Mouse (Mus musculus) cerebellum, adult 18-20 months (tissue): ENCODE data around the gene Tmem121.

Experiments
- DNase-seq, 2 experiments: peaks; one replicate each; pipeline ENCODE4 v3.0.0; 2021

Tmem121 gene

DNA sequence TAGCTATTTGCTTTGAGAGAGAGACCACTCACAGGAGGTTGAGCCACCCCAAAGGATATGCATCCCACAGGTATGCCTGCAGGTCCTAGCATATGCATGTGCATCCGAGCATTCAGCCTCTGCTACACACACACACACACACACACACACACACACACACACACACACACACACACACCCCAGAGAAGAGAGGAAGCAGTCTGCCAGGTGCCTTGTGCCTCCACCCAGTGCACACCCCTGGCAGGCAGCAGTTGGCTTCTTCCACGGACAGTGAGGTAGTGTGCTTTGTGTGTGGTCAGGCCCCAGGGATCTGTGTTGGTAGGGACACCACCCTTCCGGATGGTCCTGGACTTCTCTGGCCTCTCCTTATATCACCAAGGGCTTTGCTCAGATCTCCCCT lies 35.8 kb upstream of the Tmem121 start:
- no peak for DNase-seq

DNA sequence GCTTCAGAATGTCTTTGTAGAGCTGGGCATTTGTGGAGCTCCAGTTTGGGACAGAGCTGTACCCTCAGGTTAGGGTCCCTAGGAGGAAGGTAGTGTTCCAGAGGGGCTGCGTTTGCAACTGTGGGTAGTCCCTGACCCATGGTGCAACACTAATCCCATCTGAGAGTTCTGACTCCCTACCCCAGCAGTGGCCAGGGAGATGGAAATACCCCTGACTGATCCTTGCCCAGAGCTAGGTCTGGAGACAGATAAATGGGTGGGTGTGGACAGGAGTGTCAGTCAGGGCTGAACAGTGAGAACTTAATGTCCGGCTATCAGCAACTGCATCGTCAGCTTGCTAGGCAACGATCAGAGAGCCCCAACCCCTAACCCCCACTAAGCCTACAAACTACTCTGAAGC lies 35.1 kb upstream of the Tmem121 start:
- DNase-seq = no peak

DNA sequence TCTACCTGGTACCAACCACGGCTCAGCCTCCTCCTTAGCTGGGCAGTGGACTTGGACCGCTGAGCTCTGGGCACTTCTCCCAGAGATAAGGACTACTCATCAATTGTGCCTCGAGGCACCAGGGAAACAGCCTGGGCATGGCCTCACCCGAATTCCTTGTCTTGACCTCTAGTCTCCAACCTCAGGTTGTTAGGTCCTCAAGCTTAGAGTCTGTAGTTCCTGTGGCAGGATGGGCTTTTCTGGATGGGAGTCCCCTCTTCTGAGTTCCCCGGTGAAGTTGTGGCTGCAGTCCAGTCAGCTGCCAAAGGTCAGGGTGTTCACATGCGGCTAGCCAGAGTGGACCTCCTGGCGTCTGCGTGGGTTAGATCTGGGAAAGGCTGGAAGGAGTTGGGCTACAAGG lies 34.7 kb upstream of the Tmem121 start:
- DNase-seq = no peak

DNA sequence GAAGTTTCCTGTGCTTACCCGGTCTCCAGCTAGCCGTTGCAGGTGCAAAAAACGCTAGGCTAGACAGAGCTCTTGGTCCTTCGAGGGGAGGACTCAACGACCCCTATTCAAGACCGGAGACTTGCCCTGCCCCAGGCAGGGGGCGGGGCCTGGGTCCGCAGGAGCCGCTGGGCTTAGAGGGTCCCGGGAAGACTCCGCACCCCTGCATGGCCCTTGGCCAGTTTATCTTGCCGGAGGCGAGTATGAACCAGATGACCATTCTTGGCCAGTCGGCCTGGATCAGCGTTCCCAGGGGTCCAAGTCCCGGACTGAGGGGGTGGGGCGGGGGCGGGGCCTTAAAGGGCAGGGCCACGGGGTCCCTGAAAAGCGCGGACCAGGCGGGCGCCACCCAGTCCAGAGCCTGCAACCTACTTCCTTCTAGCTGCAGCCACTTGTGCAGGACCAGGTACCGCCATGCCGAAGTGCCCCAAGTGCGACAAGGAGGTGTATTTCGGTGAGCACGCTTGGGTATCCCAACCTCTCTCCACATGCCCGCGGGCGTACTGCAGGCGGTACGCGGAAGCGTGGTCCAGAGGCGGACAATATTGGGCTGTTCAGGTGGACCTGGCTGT lies 34.0 kb upstream of the Tmem121 start:
- DNase-seq = no peak

DNA sequence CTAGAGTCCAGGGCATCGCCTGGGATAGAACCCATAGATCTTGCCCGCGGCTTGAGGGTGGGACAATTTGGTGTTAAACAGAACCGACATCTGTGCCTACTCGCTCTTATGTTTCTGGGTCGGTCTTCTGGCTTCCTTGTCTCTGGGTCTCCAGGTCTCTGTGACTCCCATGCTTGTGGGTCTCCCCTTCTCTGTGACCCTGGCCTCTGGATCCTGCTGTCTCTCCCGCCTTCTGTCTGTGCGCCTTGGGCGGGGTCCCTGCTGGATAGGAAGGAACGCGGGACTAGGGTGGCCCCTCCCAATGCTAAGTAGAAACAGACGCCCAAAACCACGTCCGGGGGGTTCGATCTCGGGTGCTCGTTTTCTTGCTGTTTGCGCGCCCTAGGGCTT lies 33.5 kb upstream of the Tmem121 start:
- DNase-seq = peak in 1 of 2 experiments; percentile 8

DNA sequence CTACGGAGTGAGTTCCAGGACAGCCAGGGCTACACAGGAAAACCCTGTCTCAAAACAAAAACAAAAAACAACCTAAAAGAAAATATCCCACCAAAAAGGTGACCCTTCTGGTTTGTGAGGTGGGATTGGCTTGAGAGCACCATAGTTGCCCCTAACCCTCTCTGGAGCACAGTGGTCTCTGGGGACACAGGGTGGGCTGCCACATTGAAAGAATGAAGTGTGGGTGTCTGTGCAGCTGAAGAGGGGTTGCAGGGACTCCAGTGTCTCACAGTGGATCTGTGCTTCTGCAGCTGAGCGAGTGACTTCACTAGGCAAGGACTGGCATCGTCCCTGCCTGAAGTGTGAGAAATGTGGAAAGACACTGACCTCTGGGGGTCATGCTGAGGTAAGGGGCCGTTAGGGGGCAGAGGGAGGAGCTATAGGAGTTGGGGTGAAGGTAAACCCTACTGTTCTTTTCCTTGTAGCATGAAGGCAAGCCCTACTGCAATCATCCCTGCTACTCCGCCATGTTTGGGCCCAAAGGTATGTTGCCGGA lies 32.7 kb upstream of the Tmem121 start:
- no peak for DNase-seq

DNA sequence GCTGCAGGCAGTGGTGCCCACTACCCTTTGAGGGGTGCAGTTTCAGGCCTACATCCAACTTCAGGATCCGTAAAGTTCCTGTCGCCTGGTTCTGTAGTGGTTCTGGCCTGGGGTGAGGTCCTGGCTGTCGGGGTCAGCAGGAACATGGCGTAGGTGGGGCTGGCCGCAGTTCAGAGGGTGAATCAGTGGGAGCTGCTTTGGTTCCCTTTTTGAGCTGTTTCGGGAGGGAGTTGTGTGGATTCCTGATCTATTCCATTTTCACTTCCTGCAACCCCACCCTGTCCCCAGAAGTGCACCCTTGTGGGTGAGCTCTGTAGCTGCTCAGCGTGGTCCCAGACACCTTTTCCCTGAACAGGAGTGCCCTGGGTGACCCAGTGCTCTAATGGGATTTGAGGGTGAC lies 31.8 kb upstream of the Tmem121 start:
- peak in 1 of 2 experiments; percentile 12 for DNase-seq

DNA sequence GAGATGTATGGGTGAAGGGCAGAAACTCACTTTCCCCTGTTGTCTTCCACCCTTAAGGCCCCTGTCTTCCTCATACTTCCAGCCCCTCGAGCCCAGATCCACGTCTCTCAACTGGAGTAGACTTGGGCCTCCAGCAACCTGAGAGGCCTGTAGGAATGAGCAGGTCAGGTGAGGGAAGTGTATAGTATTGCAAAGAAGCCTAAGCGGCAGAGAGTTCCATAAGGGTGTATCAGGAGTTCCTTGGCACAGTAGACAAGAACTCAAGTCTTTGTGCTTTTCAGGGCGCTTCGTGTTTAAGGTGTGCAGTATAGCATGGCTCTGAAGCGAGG lies 31.0 kb upstream of the Tmem121 start:
- DNase-seq = peak in 1 of 2 experiments; percentile 29

DNA sequence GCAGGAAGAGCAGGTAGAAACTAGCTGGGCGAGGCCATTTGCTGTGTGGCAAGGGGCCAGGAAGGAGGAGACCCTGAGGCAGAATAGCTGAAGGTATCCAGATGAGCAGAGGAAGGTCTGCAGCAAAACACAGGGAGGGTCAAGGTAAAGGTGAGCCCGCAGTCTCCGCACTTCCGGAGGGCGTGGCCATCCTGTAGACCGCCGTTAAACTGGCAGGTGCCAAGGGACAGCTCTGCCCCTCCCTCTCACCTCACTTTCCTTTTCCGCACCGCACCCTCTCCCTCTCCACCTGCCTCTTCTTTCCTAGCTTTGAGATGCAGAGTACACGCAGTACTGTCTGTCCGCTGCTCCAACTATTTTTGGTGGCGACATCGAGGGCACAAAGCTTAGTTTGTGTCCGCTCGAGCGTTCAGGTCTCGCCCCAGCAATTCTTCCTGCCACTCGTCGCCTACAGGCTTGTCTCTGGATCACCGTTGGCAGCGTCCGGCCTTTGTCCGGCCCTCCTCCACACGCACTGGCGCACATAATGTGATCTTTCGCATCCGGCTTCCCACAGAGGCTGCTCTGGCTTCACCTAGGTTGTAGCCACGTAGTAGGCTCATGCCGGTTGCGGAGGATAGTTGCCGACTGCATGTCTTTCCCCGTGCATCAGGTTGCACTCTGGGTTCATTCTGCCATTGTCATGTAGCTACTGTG lies 30.5 kb upstream of the Tmem121 start:
- DNase-seq = peak; percentile 56 to 64

DNA sequence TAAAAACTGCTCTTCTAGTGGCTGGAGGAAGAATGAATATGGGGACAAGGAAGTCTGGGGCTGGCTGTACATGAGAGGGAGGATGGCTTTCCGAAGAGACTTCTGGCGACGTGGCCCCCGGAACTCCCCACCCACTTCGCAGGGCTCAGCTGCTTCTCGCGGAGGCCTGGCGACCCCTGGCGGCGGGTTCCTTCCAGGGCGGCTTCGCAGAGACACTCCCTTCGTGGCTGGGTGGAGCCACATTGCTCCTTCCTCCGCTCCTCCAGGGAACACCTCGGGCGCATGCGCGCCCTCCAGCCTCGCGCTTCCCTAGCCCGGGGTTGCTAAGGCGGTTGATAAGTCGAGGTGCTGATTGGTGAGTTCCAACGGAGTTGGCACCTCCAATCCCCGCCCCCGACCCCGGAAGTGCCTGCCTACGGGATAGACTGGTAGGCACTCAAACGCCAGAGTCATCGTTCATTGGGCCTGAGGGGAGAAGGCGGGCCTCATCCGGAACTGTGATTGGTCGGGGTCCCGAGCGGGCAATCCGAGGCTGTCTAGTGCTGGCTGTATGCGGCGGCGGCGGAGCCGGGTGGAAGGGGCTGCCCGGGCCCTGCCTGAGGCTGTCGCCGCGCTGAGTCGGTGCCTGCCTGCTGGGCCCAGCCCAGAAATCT lies 29.7 kb upstream of the Tmem121 start, which contains the start of gene Tedc1:
Gene Tedc1, plus strand, starts transcription at position 535 of the 653 bp plus-strand sequence.
- peak; percentile 99 for DNase-seq

DNA sequence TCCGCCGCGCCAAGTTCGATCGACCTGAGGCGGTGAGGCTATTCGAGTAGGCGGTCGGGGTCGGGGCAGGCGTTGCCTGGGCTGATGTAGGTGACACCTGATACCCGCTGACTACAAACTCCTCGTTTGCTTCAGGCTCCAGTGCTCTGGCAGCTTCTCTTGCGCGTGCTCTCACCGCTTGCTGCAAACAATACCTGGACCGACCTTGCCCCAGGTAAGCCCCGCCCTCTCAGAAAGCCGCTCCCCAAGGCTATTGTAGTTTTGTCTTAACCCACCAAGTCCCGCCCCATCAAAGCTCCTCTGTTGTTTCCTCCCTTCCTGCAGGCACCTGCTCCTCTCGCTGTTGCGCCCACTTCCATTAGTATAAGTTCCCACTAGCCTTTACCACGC lies 29.2 kb upstream of the Tmem121 start:
- DNase-seq = peak in 1 of 2 experiments; percentile 30

DNA sequence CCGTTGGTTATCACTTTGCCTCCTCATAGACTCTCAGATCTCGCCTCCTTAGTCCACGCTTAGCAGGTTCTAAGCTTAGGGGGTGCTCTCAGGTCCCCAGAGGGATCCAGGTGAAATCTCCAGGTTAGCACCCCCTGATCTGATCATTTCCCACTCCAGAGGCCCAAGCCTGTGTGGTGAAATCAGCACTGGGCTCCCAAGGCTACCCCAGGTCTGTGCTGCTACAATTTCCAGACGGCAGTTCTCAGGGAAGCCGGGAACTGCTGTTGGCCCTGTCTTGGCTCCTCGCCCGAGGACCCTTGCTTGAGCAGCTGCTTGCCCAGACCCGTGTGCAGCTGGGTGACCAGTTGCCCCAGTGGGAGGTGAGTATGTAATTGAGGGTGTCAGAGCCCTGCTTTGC lies 28.7 kb upstream of the Tmem121 start:
- peak in 1 of 2 experiments; percentile 49 for DNase-seq

DNA sequence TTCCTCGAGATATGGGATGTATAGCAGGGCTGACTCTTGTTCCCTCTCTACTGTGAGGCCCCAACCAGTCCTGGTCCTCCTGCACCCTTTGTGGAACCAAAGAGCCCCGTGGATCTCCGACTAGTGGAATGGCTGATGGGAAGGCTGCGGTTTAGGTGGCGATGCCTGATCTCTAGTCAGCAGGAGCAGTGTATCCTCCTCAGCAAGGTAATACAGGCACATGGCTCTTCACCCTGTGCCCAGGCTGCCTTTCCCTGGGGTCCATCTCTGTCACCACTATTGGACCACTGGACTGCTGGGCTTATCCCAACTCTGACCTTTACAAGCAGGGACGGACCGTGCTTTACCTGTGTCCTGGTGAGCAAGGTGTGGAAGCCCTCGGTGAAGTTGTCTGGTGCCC lies 28.2 kb upstream of the Tmem121 start:
- DNase-seq = peak in 1 of 2 experiments; percentile 17

DNA sequence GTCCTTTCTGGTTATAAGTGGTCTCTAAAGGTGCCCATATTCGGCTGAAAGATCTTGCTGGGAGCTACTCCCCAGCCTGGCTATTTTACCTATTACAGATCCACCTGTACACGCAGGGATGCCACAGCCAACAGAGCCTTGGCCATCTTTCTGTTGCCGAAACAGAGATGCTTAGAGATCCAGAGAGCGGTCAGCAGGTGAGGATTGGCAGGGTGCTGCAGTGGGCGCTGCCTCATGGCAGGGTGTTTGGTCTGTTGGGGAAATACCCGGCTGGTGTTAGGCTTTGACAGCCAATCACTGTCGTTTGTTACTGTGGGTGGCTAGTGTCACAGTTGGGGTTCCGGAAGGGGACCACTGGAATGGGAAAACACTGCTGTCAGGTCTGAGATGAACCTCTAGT lies 27.8 kb upstream of the Tmem121 start:
- DNase-seq = peak in 1 of 2 experiments; percentile 7

DNA sequence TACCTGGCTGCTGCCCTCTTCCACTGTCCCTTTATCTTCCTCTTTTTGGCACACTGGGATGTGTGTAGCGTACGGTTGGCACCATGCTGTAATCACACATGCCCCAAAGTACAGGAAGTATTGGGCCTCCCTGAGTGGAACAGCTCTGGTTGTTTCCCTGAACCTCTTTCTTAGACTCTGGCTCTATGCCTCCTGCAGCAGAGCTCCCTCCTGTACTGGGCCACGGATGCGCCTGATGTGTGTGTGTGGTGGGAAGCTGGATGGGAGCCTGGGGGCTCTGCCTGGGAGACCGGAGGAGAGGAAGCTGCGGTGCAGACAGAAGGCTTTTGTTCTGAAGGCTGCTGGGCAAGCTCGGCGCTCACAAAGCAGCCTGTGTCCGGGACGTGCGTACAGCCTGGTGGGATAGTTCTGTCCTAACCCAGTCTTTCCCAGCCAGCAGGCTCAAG lies 22.1 kb upstream of the Tmem121 start:
- DNase-seq = peak in 1 of 2 experiments; percentile 44

DNA sequence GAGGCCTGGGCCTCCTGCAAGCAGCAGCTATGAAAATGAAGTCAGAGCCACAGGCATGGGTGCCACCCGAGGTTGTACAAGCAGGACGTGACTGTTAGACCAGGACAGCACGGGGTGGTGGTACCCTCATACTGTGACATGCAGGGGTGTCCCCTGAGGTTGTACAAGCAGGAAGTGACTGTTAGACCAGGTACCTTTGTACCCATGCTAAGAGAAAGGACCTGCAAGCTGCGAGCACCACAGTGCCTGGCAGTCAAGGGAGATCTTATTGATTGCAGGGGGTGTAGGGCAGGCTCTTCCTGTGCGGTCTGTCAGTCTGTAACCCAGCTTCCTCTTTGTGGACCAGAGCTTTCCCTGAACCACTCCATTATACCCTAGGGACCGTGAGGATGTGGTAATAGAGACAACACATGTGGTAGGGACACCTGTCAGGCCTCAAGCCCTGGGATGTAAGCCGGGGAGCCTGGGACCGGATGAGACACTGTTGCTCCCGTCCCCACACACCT lies 17.6 kb upstream of the Tmem121 start:
- DNase-seq = no peak

DNA sequence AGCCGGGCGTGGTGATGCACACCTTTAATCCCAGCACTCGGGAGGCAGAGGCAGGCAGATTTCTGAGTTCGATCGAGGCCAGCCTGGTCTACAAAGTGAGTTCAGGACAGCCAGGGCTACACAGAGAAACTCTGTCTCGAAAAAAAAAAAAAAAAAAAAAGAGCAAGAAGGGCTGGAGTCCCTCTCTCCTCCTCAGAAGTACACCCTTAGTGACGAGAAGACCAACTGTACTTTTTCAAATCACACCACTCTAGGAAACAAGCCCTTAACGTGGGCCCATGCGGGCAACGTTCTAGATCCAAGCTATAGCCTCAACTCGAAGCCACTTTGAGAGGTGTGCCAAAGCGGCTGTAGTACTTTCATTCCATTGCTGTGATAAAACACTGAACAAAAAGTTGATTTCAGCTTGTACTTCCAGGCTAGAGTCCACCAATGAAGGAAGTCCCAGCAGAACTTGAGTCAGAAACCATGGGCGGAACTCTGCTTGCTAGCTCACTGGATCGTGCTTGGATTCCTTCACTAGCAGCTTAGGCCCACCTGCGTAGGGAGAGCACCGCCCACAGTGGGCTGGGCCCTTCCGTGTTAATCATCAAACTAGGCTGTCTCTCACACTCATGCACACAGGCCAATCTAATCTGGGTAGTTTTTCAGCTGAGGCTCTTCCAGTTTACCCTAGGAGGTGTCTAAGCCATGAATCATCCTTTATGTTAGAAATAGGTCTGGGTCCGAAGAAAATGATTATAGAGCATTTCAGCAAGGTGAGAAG lies 8.6 kb upstream of the Tmem121 start:
- no peak for DNase-seq

DNA sequence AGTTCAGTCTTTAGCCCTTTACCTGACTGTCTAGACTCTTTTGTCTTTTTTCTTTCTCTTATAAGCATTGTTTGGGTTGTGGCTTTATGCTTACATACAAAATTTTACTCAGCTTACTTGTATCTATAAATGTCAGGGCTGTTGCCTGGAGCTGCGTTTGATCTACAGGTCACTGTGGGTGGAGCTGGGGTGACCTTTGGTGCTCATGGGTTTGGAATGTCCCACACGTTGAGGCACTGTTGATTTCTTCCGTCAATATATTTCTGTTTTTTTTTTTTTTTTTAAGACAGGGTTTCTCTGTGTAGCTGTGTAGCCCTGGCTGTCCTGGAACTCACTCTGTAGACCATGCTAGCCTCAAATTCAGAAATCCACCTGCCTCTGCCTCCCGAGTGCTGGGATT lies 4.7 kb upstream of the Tmem121 start:
- no peak for DNase-seq

DNA sequence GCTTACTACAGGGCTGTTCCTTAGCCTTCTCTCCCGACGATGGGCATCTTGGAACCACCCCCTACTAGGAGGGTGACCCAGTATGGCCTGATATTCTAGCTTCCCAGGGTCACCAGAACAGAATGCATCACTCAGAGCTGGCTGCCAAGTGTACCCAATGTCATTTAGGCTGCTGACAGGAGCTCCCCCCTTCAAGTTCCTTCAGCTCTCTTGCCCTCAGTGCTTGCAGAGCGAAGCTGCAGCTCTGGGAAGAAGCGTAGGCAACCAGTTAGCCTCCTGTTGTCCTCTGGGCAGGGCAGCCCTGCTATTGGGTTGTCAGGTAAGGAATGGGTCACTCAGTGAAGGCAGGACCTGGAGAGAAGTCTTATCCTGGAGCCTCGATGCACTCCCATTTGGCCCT lies 785 bp upstream of the Tmem121 start:
- no peak for DNase-seq

DNA sequence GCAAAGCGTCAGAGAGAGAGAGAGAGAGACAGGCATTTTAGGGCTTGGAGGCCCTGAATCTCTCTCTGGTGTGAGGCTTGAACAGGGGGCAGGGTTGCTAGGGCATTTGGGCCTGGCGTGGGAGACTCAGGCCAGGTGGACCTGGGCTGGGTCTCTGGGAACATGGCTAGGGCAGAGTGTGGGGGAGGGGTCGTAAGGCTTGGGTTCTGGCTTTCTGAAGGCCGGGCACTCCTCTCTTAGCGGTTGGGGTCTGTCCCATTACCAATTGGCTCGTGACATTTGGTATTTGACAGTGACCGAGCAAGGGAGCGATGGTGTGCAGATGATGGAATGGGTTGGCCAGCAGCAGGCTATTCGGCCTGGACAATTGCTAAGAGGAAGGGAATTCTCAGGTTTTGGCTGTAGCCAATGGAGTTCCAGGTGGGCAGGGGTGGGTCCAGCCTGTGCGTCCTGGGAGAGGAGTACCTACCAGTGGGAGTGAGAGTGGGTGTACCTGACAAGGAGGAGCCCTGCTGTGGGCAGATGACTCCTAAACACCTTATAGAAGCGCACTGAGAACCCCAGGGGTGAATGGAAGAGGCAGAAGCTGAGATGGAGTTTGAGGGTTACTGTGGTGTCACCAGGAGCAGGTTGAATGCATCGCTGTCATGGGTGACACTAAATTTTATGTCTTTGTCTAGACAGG lies 738 bp downstream of the Tmem121 start:
- DNase-seq = peak; percentile 21 to 37

DNA sequence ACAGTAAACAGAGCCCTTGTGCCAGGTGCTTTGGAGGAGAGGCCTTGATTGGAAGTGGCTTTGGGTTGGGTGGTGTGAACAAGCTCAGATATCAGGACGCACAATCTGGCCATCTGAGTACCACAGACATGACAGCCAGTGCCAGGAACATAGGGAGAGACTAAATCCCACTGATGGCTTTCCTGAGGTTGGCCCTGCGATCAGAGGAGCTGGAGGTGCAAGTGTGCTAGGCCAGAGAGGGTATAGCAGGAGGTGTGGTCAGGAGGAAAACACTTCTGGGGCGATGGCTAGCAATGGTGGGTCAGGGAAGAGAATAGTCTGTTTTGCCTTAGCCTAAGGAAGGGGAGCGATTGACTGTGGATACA lies 1.3 kb downstream of the Tmem121 start:
- peak; percentile 22 to 31 for DNase-seq

DNA sequence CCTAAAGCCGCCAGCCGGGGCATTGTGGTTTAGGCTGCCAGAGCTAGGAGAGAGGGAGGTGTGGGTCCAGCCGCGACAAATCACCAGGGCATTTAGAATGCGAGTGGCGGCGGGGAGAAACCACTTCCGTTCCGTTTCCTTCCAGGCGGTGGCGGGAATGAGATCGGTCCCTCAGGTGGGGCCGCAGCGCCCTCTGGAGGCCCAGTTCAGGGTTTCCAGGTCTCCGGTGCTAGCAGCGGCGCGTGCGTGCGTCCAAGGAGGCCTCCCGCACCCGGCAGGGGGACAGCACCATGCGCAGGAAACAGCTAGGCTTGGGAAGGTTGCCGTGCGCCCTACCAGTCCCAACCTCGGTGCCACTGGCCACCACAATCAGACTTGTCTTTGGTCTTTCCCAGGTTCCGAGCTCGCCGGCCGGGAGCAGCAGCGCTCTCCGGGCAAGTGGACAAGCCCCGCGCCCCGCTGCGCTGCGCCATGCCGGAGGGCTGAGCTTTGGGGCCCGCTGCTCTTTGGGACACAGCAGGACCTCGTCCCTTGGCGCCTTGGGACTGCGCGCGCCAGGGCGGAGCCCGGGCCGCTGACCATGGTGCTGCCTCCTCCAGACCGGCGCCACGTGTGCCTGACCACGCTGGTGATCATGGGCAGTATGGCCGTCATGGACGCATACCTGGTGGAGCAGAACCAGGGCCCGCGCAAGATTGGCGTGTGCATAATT lies 2.0 kb downstream of the Tmem121 start:
- DNase-seq = peak; percentile 94 to 97
